Mouse (Mus musculus): ENCODE measurements at regions not wholly inside any gene's neighbourhood (a gene's known extent, or its start where the extent isn't known, plus 50 kb on each side); places are given as distances from the start of the nearest gene placed in this dataset.
"Not testable (repeated sequence)": the region's sequence is repeated elsewhere in the genome, so short reads cannot be mapped to it uniquely, and the experiment has no call there.

DNA sequence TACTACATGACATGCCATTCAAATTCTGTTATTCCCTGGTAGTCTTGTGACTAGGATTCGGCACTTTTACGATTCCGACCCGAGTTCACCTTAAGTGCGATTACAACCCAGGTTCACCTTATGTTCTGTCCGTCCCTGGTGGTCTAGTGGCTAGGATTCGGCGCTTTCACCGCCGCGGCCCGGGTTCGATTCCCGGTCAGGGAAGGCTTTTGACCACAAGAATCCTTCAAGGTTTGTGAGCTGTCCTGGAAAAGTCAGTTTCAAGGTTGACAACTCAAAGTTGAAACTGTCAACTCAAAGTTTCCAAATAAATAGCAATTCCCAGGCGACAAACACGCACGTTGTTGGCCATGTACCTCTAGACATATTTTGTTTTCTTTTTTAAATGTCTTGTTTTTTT lies 52.8 kb upstream of the Fcgr1 start:
- not testable (repeated sequence) for H3K27ac ChIP-seq (replicated peaks; ENCODE audit: low read depth, low read length); H3K4me3 ChIP-seq (replicated peaks; ENCODE audit: low read length); ATAC-seq (ENCODE audit: low FRiP score, low read depth); H3K4me1 ChIP-seq (ENCODE audit: control insufficient read depth, insufficient read depth, low read length); DNase-seq (ENCODE audit: low spot score); H3K36me3 ChIP-seq (ENCODE audit: control insufficient read depth, insufficient read depth, low read length); H3K4me2 ChIP-seq (replicated peaks; ENCODE audit: low read depth, low read length, severe bottlenecking); H3K9me3 ChIP-seq (ENCODE audit: control insufficient read depth, low read length); H3K9ac ChIP-seq (ENCODE audit: low read depth, low read length, severe bottlenecking)
- WGBS, result no CpG with 5 or more reads among the region's 17 CpGs
- peaks cover 23% of the 10 kb centered on the region for H3K27me3 ChIP-seq (ENCODE audit: control insufficient read depth, insufficient read depth, low read length)

- no peak overlapping the region for H3K27ac ChIP-seq (replicated peaks; ENCODE audit: low read depth, low read length)
- H3K9ac ChIP-seq (ENCODE audit: low read depth, low read length, severe bottlenecking), result no peak overlapping the region
- no peaks in the 10 kb centered on the region for H3K36me3 ChIP-seq (ENCODE audit: control insufficient read depth, insufficient read depth, low read length)
- no peak overlapping the region for H3K4me3 ChIP-seq (replicated peaks; ENCODE audit: low read length)
- DNase-seq (ENCODE audit: low spot score), result no peak
- no peak for TF ChIP-seq POLR2A (IDR thresholded peaks at IDR 0.05; ENCODE audit: borderline replicate concordance, extremely low read depth, insufficient read depth, insufficient read length)
- ATAC-seq (ENCODE audit: low FRiP score, low read depth), result no peak
- WGBS, result 1% methylated on average over 27 of the region's 27 CpGs
- H3K4me2 ChIP-seq (replicated peaks; ENCODE audit: low read depth, low read length, severe bottlenecking), result no peak overlapping the region
- no peaks in the 10 kb centered on the region for H3K4me1 ChIP-seq (ENCODE audit: control insufficient read depth, insufficient read depth, low read length)
- peaks cover 47% of the 10 kb centered on the region for H3K27me3 ChIP-seq (ENCODE audit: control insufficient read depth, insufficient read depth, low read length)
- H3K9me3 ChIP-seq (ENCODE audit: control insufficient read depth, low read length), result no peaks in the 10 kb centered on the region
Measured at GRCm38 (mm10) chr3:96343471-96344120, 49.8 kb upstream of the Fcgr1 start.
